ENCODE assay signal across 10 mouse cellular contexts in the genomic region with DNA sequence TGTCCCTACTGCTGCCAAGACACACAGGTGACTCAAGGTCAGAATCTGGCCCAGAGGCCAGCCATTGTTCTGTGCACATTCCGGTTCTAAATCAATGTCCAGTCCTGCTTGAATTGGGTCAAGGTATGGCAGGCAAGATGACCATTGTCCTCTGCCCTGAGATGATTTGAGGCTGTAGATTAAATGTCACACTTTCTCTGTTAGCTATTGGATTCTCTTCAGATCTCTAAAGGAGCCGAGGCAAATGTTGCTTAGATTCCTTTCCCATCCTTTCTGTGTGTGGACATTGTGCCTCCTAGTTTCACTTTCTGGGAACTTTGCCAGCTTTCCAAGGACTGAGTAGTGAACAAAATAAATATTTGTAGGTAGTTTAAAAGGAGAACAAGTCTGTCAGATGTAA.
A peak's percentile ranks its signal among the peaks of the same experiment; 100 is the strongest.
DNase-seq lines count a peak whose midpoint lies in the region; ATAC-seq and TF ChIP-seq lines count a peak whose summit lies in the region.
"Had no signal": no experiment of that assay in that cellular context is flagged by ENCODE, and none has a peak within 500 bp of the region (broad histone marks: within the 10 kb centered on the region; RNA-seq: fewer than 3 reads in every experiment).

No protein-coding gene starts in this region.

- no peaks in the 10 kb centered on the region for H3K9me3 ChIP-seq in embryonic facial prominence, embryonic 11.5 days (replicated peaks; ENCODE audit: control insufficient read depth, low read length)
- H3K9me3 ChIP-seq in embryonic facial prominence, embryonic 10.5 days, result no peaks in the 10 kb centered on the region
- no peaks in the 10 kb centered on the region for H3K9me3 ChIP-seq in midbrain, postnatal 0 days (ENCODE audit: low read length)
- H3K9me3 ChIP-seq in midbrain, embryonic 13.5 days, result peaks cover 2% of the 10 kb centered on the region; the same call in 1 of the 2 replicates
- H3K9me3 ChIP-seq: midbrain, embryonic 12.5 days had no signal

- 55% methylated on average over 2 of the region's 2 CpGs for WGBS in embryonic facial prominence, embryonic 11.5 days
- WGBS in embryonic facial prominence, embryonic 10.5 days, result 70% methylated on average over 2 of the region's 2 CpGs
- WGBS in midbrain, postnatal 0 days, result 47% methylated on average over 2 of the region's 2 CpGs
- 54% methylated on average over 2 of the region's 2 CpGs for WGBS in midbrain, embryonic 13.5 days

- H3K27ac ChIP-seq in embryonic facial prominence, embryonic 11.5 days (replicated peaks; ENCODE audit: low read depth, low read length), result no peak overlapping the region
- H3K27ac ChIP-seq in embryonic facial prominence, embryonic 10.5 days (replicated peaks), result no peak overlapping the region
- no peak overlapping the region for H3K27ac ChIP-seq in midbrain, postnatal 0 days (ENCODE audit: low read depth, low read length)
- no peak overlapping the region for H3K27ac ChIP-seq in midbrain, embryonic 13.5 days
- H3K27ac ChIP-seq: midbrain, embryonic 12.5 days had no signal

- no peaks in the 10 kb centered on the region for H3K36me3 ChIP-seq in embryonic facial prominence, embryonic 11.5 days (replicated peaks; ENCODE audit: control insufficient read depth, insufficient read depth, low read depth, low read length)
- no peaks in the 10 kb centered on the region for H3K36me3 ChIP-seq in embryonic facial prominence, embryonic 10.5 days (replicated peaks)
- H3K36me3 ChIP-seq in midbrain, postnatal 0 days (ENCODE audit: insufficient read depth, low read length), result no peaks in the 10 kb centered on the region
- H3K36me3 ChIP-seq in midbrain, embryonic 13.5 days, result no peaks in the 10 kb centered on the region
- H3K36me3 ChIP-seq: midbrain, embryonic 12.5 days had no signal

- DNase-seq in embryonic facial prominence, embryonic 11.5 days (ENCODE audit: low spot score), result peak; percentile 10
- DNase-seq in embryonic facial prominence, embryonic 10.5 days (ENCODE audit: low spot score), result no peak
- peak; percentile 42 for DNase-seq in midbrain, postnatal 0 days (ENCODE audit: low spot score)
- DNase-seq in kidney, postnatal 14 days, result peak; percentile 75
- no peak for DNase-seq in layer of hippocampus, postnatal 36 days
- no peak for DNase-seq in thymus, adult 18-20 months
- no peak for DNase-seq in layer of hippocampus, adult 11-12 months (ENCODE audit: low spot score)
- DNase-seq: B cell, adult 2 months had no signal

- H3K4me1 ChIP-seq in embryonic facial prominence, embryonic 11.5 days (ENCODE audit: control insufficient read depth, insufficient read depth, low read length), result no peaks in the 10 kb centered on the region
- H3K4me1 ChIP-seq in embryonic facial prominence, embryonic 10.5 days, result peaks cover 25% of the 10 kb centered on the region
- peaks cover 3% of the 10 kb centered on the region; the same call in 1 of the 2 replicates for H3K4me1 ChIP-seq in midbrain, postnatal 0 days (ENCODE audit: insufficient read depth, low read length)
- H3K4me1 ChIP-seq in midbrain, embryonic 13.5 days (replicated peaks), result peaks cover 21% of the 10 kb centered on the region

- H3K4me3 ChIP-seq in embryonic facial prominence, embryonic 11.5 days (ENCODE audit: low read depth, low read length), result no peak overlapping the region
- H3K4me3 ChIP-seq in embryonic facial prominence, embryonic 10.5 days, result no peak overlapping the region
- no peak overlapping the region for H3K4me3 ChIP-seq in midbrain, postnatal 0 days (ENCODE audit: low read depth, low read length)
- no peak overlapping the region for H3K4me3 ChIP-seq in midbrain, embryonic 13.5 days (replicated peaks)
- H3K4me3 ChIP-seq: midbrain, embryonic 12.5 days had no signal

- no peaks in the 10 kb centered on the region for H3K27me3 ChIP-seq in embryonic facial prominence, embryonic 11.5 days (ENCODE audit: control insufficient read depth, insufficient read depth, low read length)
- 0 out of 2 replicates have a peak, but pooled peaks cover 3% of the 10 kb centered on the region for H3K27me3 ChIP-seq in embryonic facial prominence, embryonic 10.5 days (replicated peaks; ENCODE audit: low read depth, poor library complexity, severe bottlenecking)
- peaks cover 21% of the 10 kb centered on the region for H3K27me3 ChIP-seq in midbrain, postnatal 0 days (ENCODE audit: insufficient read depth, low read length)
- H3K27me3 ChIP-seq in midbrain, embryonic 13.5 days, result peaks cover 26% of the 10 kb centered on the region

- ATAC-seq in embryonic facial prominence, embryonic 11.5 days (replicated peaks; ENCODE audit: insufficient number of reproducible peaks, low FRiP score, low TSS enrichment, low read depth), result no peak
- ATAC-seq in midbrain, postnatal 0 days (ENCODE audit: low FRiP score), result no peak
- no peak for ATAC-seq in midbrain, embryonic 13.5 days

- no peak for TF ChIP-seq CTCF in midbrain, postnatal 0 days (IDR thresholded peaks at IDR 0.05)

- no peak overlapping the region for H3K9ac ChIP-seq in embryonic facial prominence, embryonic 11.5 days (replicated peaks; ENCODE audit: low read length)
- no peak overlapping the region for H3K9ac ChIP-seq in midbrain, postnatal 0 days (replicated peaks; ENCODE audit: low read length, poor library complexity, severe bottlenecking)
- H3K9ac ChIP-seq in midbrain, embryonic 13.5 days (replicated peaks), result no peak overlapping the region
- H3K9ac ChIP-seq: midbrain, embryonic 12.5 days had no signal

- H3K4me2 ChIP-seq in embryonic facial prominence, embryonic 11.5 days (ENCODE audit: low read depth, low read length), result no peak overlapping the region
- no peak overlapping the region for H3K4me2 ChIP-seq in midbrain, postnatal 0 days (ENCODE audit: low read depth, low read length, poor library complexity, severe bottlenecking)
- no peak overlapping the region for H3K4me2 ChIP-seq in midbrain, embryonic 13.5 days (replicated peaks)

Comparison
In these comparisons a context has a peak if more than half of its experiments do, and no peak if none do; other contexts are left out.
1. DNase-seq: peak in embryonic facial prominence, embryonic 11.5 days (single experiment), midbrain, postnatal 0 days (single experiment) and kidney, postnatal 14 days (single experiment); none in embryonic facial prominence, embryonic 10.5 days (single experiment), layer of hippocampus, postnatal 36 days (0 of 2), thymus, adult 18-20 months (0 of 2) and layer of hippocampus, adult 11-12 months (single experiment).